Mouse (Mus musculus) retina, postnatal 7 days (tissue): ENCODE results near the gene Fkbp4.
A peak's percentile ranks its signal among the peaks of the same experiment; 100 is the strongest.

Experiments used
- DNase-seq: peaks from one replicate; pipeline ENCODE4 v3.0.0-alpha.2; 2012; ENCODE audit warnings: low read depth, low spot score

Fkbp4 gene

GRCm38 (mm10) chr6:128437288-128437687 is 1.2 kb downstream of the Fkbp4 start:
- peak; percentile 16 for DNase-seq

GRCm38 (mm10) chr6:128436356-128437005 is 2.0 kb downstream of the Fkbp4 start:
- DNase-seq, result no peak

- DNase-seq, result no peak
These were observed 3.0 kb downstream of the Fkbp4 start for GRCm38 (mm10) chr6:128435474-128435873.

- no peak for DNase-seq
These were observed 4.9 kb downstream of the Fkbp4 start for GRCm38 (mm10) chr6:128433566-128433965.

GRCm38 (mm10) chr6:128432356-128432915 is 6.0 kb downstream of the Fkbp4 start:
- DNase-seq, result no peak

- DNase-seq, result no peak
These were observed 8.7 kb downstream of the Fkbp4 start for GRCm38 (mm10) chr6:128429826-128430225.

- DNase-seq, result no peak
These were observed 9.2 kb downstream of the Fkbp4 start for GRCm38 (mm10) chr6:128429300-128429699.

GRCm38 (mm10) chr6:128427571-128427970 is 10.9 kb downstream of the Fkbp4 start:
- no peak for DNase-seq

GRCm38 (mm10) chr6:128425046-128425445 is 13.4 kb downstream of the Fkbp4 start:
- DNase-seq, result no peak

GRCm38 (mm10) chr6:128424269-128425019 is 14.0 kb downstream of the Fkbp4 start, which contains the start of gene Itfg2:
TSS of gene Itfg2 (minus strand) at chr6:128424931.
- peak; percentile 97 for DNase-seq

GRCm38 (mm10) chr6:128423496-128424268 is 14.8 kb downstream of the Fkbp4 start:
- no peak for DNase-seq

GRCm38 (mm10) chr6:128421480-128421879 is 17.0 kb downstream of the Fkbp4 start:
- no peak for DNase-seq

- DNase-seq, result no peak
These were observed 17.4 kb downstream of the Fkbp4 start for GRCm38 (mm10) chr6:128421036-128421435.

- no peak for DNase-seq
These were observed 20.4 kb downstream of the Fkbp4 start for GRCm38 (mm10) chr6:128418076-128418475.

- DNase-seq, result no peak
These were observed 22.3 kb downstream of the Fkbp4 start for GRCm38 (mm10) chr6:128416169-128416568.

- DNase-seq, result peak; percentile 57
These were observed 27.4 kb downstream of the Fkbp4 start for GRCm38 (mm10) chr6:128411115-128411514.

- DNase-seq, result no peak
These were observed 28.2 kb downstream of the Fkbp4 start for GRCm38 (mm10) chr6:128410305-128410704.

- no peak for DNase-seq
These were observed 29.8 kb downstream of the Fkbp4 start for GRCm38 (mm10) chr6:128408544-128409125.

- DNase-seq, result no peak
These were observed 33.8 kb downstream of the Fkbp4 start for GRCm38 (mm10) chr6:128404708-128405107.

- no peak for DNase-seq
These were observed 38.9 kb downstream of the Fkbp4 start for GRCm38 (mm10) chr6:128399421-128400185.

GRCm38 (mm10) chr6:128398996-128399395 is 39.5 kb downstream of the Fkbp4 start, which contains the start of gene Nrip2:
TSS of gene Nrip2 (plus strand) at chr6:128399296.
- no peak for DNase-seq
